Mouse (Mus musculus): ENCODE results near the gene Eefsec.

Eefsec gene

GRCm38 (mm10) chr6:88255435-88255834 is 190.9 kb downstream of the Eefsec start:
- no peak for DNase-seq

- DNase-seq: no peak
Measured at GRCm38 (mm10) chr6:88254082-88254481, 192.3 kb downstream of the Eefsec start.

GRCm38 (mm10) chr6:88251798-88252478 is 194.4 kb downstream of the Eefsec start:
- DNase-seq: no peak

GRCm38 (mm10) chr6:88251396-88251795 is 194.9 kb downstream of the Eefsec start:
- DNase-seq: no peak

GRCm38 (mm10) chr6:88249231-88249630 is 197.1 kb downstream of the Eefsec start:
- DNase-seq: no peak

- DNase-seq: peak; percentile 46 to 56
Measured at GRCm38 (mm10) chr6:88242604-88243003, 203.7 kb downstream of the Eefsec start.

- DNase-seq: no peak
Measured at GRCm38 (mm10) chr6:88236513-88236912, 209.8 kb downstream of the Eefsec start.

GRCm38 (mm10) chr6:88235983-88236382 is 210.4 kb downstream of the Eefsec start:
- no peak for DNase-seq

GRCm38 (mm10) chr6:88235461-88235860 is 210.9 kb downstream of the Eefsec start:
- no peak for DNase-seq

- DNase-seq: no peak
Measured at GRCm38 (mm10) chr6:88233996-88234395, 212.3 kb downstream of the Eefsec start.

- DNase-seq: no peak
Measured at GRCm38 (mm10) chr6:88232221-88232620, 214.1 kb downstream of the Eefsec start.

- no peak for DNase-seq
Measured at GRCm38 (mm10) chr6:88231821-88232220, 214.5 kb downstream of the Eefsec start.

- DNase-seq: no peak
Measured at GRCm38 (mm10) chr6:88229221-88229620, 217.1 kb downstream of the Eefsec start.

GRCm38 (mm10) chr6:88227537-88227936 is 218.8 kb downstream of the Eefsec start:
- no peak for DNase-seq

- no peak for DNase-seq
Measured at GRCm38 (mm10) chr6:88226570-88226994, 219.8 kb downstream of the Eefsec start.

- DNase-seq: no peak
Measured at GRCm38 (mm10) chr6:88221968-88222367, 224.4 kb downstream of the Eefsec start, which contains the start of gene Dnajb8. Dnajb8 (plus strand) TSS chr6:88222268.

GRCm38 (mm10) chr6:88219094-88219493 is 227.2 kb downstream of the Eefsec start:
- no peak for DNase-seq

- DNase-seq: no peak
Measured at GRCm38 (mm10) chr6:88216199-88216598, 230.1 kb downstream of the Eefsec start.

- no peak for DNase-seq
Measured at GRCm38 (mm10) chr6:88215797-88216196, 230.5 kb downstream of the Eefsec start.

- no peak for DNase-seq
Measured at GRCm38 (mm10) chr6:88210182-88210581, 236.2 kb downstream of the Eefsec start.

- no peak for DNase-seq
Measured at GRCm38 (mm10) chr6:88209453-88209852, 236.9 kb downstream of the Eefsec start.

GRCm38 (mm10) chr6:88208321-88208720 is 238.0 kb downstream of the Eefsec start:
- no peak for DNase-seq

- no peak for DNase-seq
Measured at GRCm38 (mm10) chr6:88207403-88208033, 238.8 kb downstream of the Eefsec start.
